Mouse (Mus musculus) CH12.LX (cell line): ENCODE data around the gene Cebpe. TPM values are rescaled to one million over a fixed set of nuclear protein-coding genes. Genes with fewer than 3 reads are reported as not detected.

Experiments
- DNase-seq: peaks from one replicate; pipeline ENCODE4 v3.0.0-alpha.2; 2013; ENCODE audit errors: extremely low read depth
- H3K27ac ChIP-seq: 2 replicates; pipeline ENCODE4 v1.5.1; 2012; ENCODE audit warnings: low read depth, mild to moderate bottlenecking, control low read depth, moderate library complexity; ENCODE audit not compliant: insufficient read depth
- H3K27me3 ChIP-seq: replicated peaks from 2 replicates; pipeline ENCODE3; 2012; ENCODE audit warnings: inconsistent platforms
- H3K36me3 ChIP-seq, 2 experiments: replicated peaks in 1 of 2; 2 replicates each; pipeline versions ENCODE3 to v1.6.1; 2012; ENCODE audit warnings: inconsistent platforms in 1 of 2, low read length in 1 of 2, mild to moderate bottlenecking in 1 of 2, mixed read lengths in 1 of 2, moderate library complexity in 1 of 2; ENCODE audit not compliant: control insufficient read depth in 1 of 2, insufficient read depth in 1 of 2
- H3K4me1 ChIP-seq, 2 experiments: 2 replicates each; pipeline ENCODE4 v1.6.1; 2012; ENCODE audit warnings: inconsistent platforms in 1 of 2, moderate library complexity in 1 of 2; ENCODE audit not compliant: insufficient read depth in 2 of 2, control insufficient read depth in 1 of 2
- H3K4me2 ChIP-seq: 2 replicates; pipeline ENCODE4 v1.6.1; 2012; ENCODE audit warnings: low read depth, mild to moderate bottlenecking, control low read depth; ENCODE audit not compliant: poor library complexity, insufficient read depth, severe bottlenecking
- H3K4me3 ChIP-seq, 3 experiments: fragments of 150-350 bp in 1 of 3; sonication (generic) in 1 of 3; replicated peaks in 1 of 3; 2 replicates each; pipeline versions ENCODE3 to v1.5.1; 2011 to 2012; ENCODE audit warnings: low read depth in 2 of 3, low read length in 2 of 3, mild to moderate bottlenecking in 2 of 3, moderate library complexity in 2 of 3, control low read depth in 1 of 3, improper control_type of control experiment in 1 of 3, inconsistent platforms in 1 of 3, mixed read lengths in 1 of 3; ENCODE audit not compliant: poor library complexity in 1 of 3
- H3K79me2 ChIP-seq: replicated peaks from 2 replicates; pipeline ENCODE4 v1.6.1; 2012; ENCODE audit warnings: mild to moderate bottlenecking, moderate library complexity; ENCODE audit not compliant: control insufficient read depth, poor library complexity, insufficient read depth, severe bottlenecking; ENCODE audit errors: extremely low read depth
- H3K9ac ChIP-seq: 2 replicates; pipeline ENCODE4 v1.6.1; 2012; ENCODE audit warnings: low read depth, mild to moderate bottlenecking, control low read depth, moderate library complexity; ENCODE audit not compliant: insufficient read depth
- H3K9me3 ChIP-seq: replicated peaks from 2 replicates; pipeline ENCODE3; 2012; ENCODE audit warnings: low read length, inconsistent platforms, mixed read lengths
- BHLHE40 ChIP-seq: IDR thresholded peaks from 2 replicates; pipeline ENCODE4 v1.6.1; 2011; ENCODE audit warnings: mild to moderate bottlenecking, low read depth, low read length, improper control_type of control experiment
- CHD2 ChIP-seq: IDR thresholded peaks from 2 replicates; pipeline ENCODE4 v1.6.1; 2011; ENCODE audit warnings: low read length, improper control_type of control experiment
- CTCF ChIP-seq, 2 experiments: IDR thresholded peaks in 1 of 2; conservative IDR thresholded peaks in 1 of 2; 2 replicates each; pipeline ENCODE4 v1.5.1; 2011 to 2012; ENCODE audit warnings: low read depth in 2 of 2, low read length in 2 of 2, improper control_type of control experiment in 1 of 2, inconsistent platforms in 1 of 2, mild to moderate bottlenecking in 1 of 2, moderate library complexity in 1 of 2
- ETS1 ChIP-seq: conservative IDR thresholded peaks from 2 replicates; pipeline ENCODE4 v1.6.1; 2012; ENCODE audit warnings: low read depth, mild to moderate bottlenecking, inconsistent platforms, low read length, improper control_type of control experiment, moderate library complexity
- GABPA ChIP-seq: IDR thresholded peaks from 2 replicates; pipeline ENCODE4 v1.6.1; 2012; ENCODE audit warnings: low read depth, low read length, improper control_type of control experiment, inconsistent platforms; ENCODE audit not compliant: insufficient replicate concordance
- HCFC1 ChIP-seq: IDR thresholded peaks from 2 replicates; pipeline ENCODE4 v1.6.1; 2012; ENCODE audit warnings: low read depth, mild to moderate bottlenecking, inconsistent platforms, low read length, improper control_type of control experiment
- IRF4 ChIP-seq: IDR thresholded peaks from 2 replicates; pipeline ENCODE4 v1.6.1; 2014; ENCODE audit warnings: low read depth, mild to moderate bottlenecking, inconsistent platforms, low read length, improper control_type of control experiment
- JUN ChIP-seq: IDR thresholded peaks from 2 replicates; pipeline ENCODE4 v1.6.1; 2011; ENCODE audit warnings: low read depth, mild to moderate bottlenecking, low read length, improper control_type of control experiment, moderate library complexity; ENCODE audit not compliant: insufficient read depth
- MAX ChIP-seq: IDR thresholded peaks from 2 replicates; pipeline ENCODE4 v1.6.1; 2011; ENCODE audit warnings: low read length, improper control_type of control experiment
- MAZ ChIP-seq: IDR thresholded peaks from 2 replicates; pipeline ENCODE4 v1.6.1; 2012; ENCODE audit warnings: low read depth, mild to moderate bottlenecking, inconsistent platforms, low read length, improper control_type of control experiment, moderate library complexity
- MXI1 ChIP-seq: IDR thresholded peaks from 2 replicates; pipeline ENCODE4 v1.6.1; 2011; ENCODE audit warnings: mild to moderate bottlenecking, low read depth, low read length, improper control_type of control experiment
- NRF1 ChIP-seq: IDR thresholded peaks from 2 replicates; pipeline ENCODE4 v1.6.1; 2014; ENCODE audit warnings: low read depth, mild to moderate bottlenecking, inconsistent platforms, low read length, improper control_type of control experiment, moderate library complexity
- PAX5 ChIP-seq: IDR thresholded peaks from 2 replicates; pipeline ENCODE4 v1.6.1; 2012; ENCODE audit warnings: low read length, inconsistent platforms, mixed read lengths
- POLR2A ChIP-seq: IDR thresholded peaks from 2 replicates; pipeline ENCODE4 v1.6.1; 2011; ENCODE audit warnings: low read depth, mild to moderate bottlenecking, improper control_type of control experiment, low read length
- POLR2AphosphoS2 ChIP-seq: IDR thresholded peaks from 2 replicates; pipeline ENCODE4 v1.6.1; 2011; ENCODE audit warnings: low read depth, low read length, improper control_type of control experiment
- RAD21 ChIP-seq: IDR thresholded peaks from 2 replicates; pipeline ENCODE4 v1.6.1; 2011; ENCODE audit warnings: low read depth, mild to moderate bottlenecking, low read length, improper control_type of control experiment, moderate library complexity
- SIN3A ChIP-seq: IDR thresholded peaks from 2 replicates; pipeline ENCODE4 v1.6.1; 2012; ENCODE audit warnings: low read length, improper control_type of control experiment, inconsistent platforms
- SMC3 ChIP-seq: IDR thresholded peaks from 2 replicates; pipeline ENCODE4 v1.6.1; 2011; ENCODE audit warnings: low read depth, low read length, improper control_type of control experiment
- TBP ChIP-seq: conservative IDR thresholded peaks from 2 replicates; pipeline ENCODE4 v1.6.1; 2011; ENCODE audit warnings: low read depth, low read length, improper control_type of control experiment
- UBTF ChIP-seq: IDR thresholded peaks from 2 replicates; pipeline ENCODE4 v1.6.1; 2012; ENCODE audit warnings: low read depth, mild to moderate bottlenecking, inconsistent platforms, low read length, improper control_type of control experiment, moderate library complexity
- USF1 ChIP-seq: IDR thresholded peaks from 2 replicates; pipeline ENCODE4 v1.6.1; 2014; ENCODE audit warnings: low read depth, mild to moderate bottlenecking, inconsistent platforms, low read length, improper control_type of control experiment
- USF2 ChIP-seq: conservative IDR thresholded peaks from 2 replicates; pipeline ENCODE4 v1.6.1; 2011; ENCODE audit warnings: low read depth, low read length, improper control_type of control experiment
- ZKSCAN1 ChIP-seq: IDR thresholded peaks from 2 replicates; pipeline ENCODE4 v1.6.1; 2012; ENCODE audit warnings: low read depth, inconsistent platforms, low read length, improper control_type of control experiment, borderline replicate concordance
- ZMIZ1 ChIP-seq: IDR thresholded peaks from 2 replicates; pipeline ENCODE4 v1.6.1; 2012; ENCODE audit warnings: low read depth, mild to moderate bottlenecking, inconsistent platforms, low read length, improper control_type of control experiment
- dilution Hi-C: fragments of 300-500 bp; cut with MboI; formaldehyde crosslinking; loops from 2 replicates; pipeline ENCODE4 v1.14.3; 2020; ENCODE audit warnings: low sequenced_read_pairs; ENCODE audit not compliant: extremely low pct_unique_long_range_greater_than_20kb, extremely low pct_ligation_motif_present
- in situ Hi-C: fragments of 300-500 bp; cut with MboI; formaldehyde crosslinking; loops from 3 replicates; pipeline ENCODE4 v1.14.3; 2019; ENCODE audit warnings: low sequenced_read_pairs, low pct_ligation_motif_present, low pct_unique_long_range_greater_than_20kb, mixed read lengths
- polyA plus RNA-seq: library from polyadenylated mRNA; unstranded; fragments of >175 nt; gene quantifications from 2 replicates; pipeline ENCODE4 v1.2.1, GENCODE M21; 2012; ENCODE audit warnings: low read depth; ENCODE audit not compliant: insufficient read length
- total RNA-seq, 2 experiments: library from RNA; depleted of rRNA; stranded (reverse); fragments of 300-350 nt in 1 of 2; fragments of >200 nt in 1 of 2; gene quantifications; 2 replicates each; pipeline ENCODE4 v1.2.3; 2012 to 2014

Cebpe gene
- total and polyA plus RNA-seq, 3 experiments: 0.34 TPM; not detected in 2

- H3K4me3 ChIP-seq: no peak overlapping the region
- H3K36me3 ChIP-seq: no peaks in the 10 kb centered on the region
- TF ChIP-seq USF2 (no peak), IRF4 (no peak), PAX5 (no peak), POLR2AphosphoS2 (no peak), TBP (no peak), HCFC1 (no peak), CHD2 (no peak), ZMIZ1 (no peak), MAZ (no peak), BHLHE40 (no peak), ETS1 (no peak), RAD21 (no peak), NRF1 (no peak)
- DNase-seq: no peak
- H3K4me1 ChIP-seq: peaks cover 4 to 32% of the 10 kb centered on the region in 2 experiments; a peak in 2 of 4 replicates
- H3K9ac ChIP-seq: no peak overlapping the region
- H3K4me2 ChIP-seq: no peak overlapping the region
- in situ Hi-C loops: no loop called here
- dilution Hi-C loops: no loop called here
- no peaks in the 10 kb centered on the region for H3K9me3 ChIP-seq
- H3K79me2 ChIP-seq: no peaks in the 10 kb centered on the region
- no peak overlapping the region for H3K27ac ChIP-seq
- no peaks in the 10 kb centered on the region for H3K27me3 ChIP-seq
Observed at GRCm38 (mm10) chr14:54752938-54753337, 41.0 kb upstream of the Cebpe start.

- H3K4me3 ChIP-seq: no peak overlapping the region
Observed at GRCm38 (mm10) chr14:54751768-54752167, 39.8 kb upstream of the Cebpe start.

More at GRCm38 (mm10) chr14:54751768-54752167, 39.8 kb upstream of the Cebpe start:
- Histone ChIP-seq H3K9me3 (no peaks in the 10 kb centered on the region), H3K27me3 (no peaks in the 10 kb centered on the region), H3K79me2 (no peaks in the 10 kb centered on the region), H3K27ac (no peak overlapping the region), H3K4me1 (peaks cover 4 to 33% of the 10 kb centered on the region in 2 experiments; a peak in 2 of 4 replicates), H3K36me3 (no peaks in the 10 kb centered on the region), H3K9ac (no peak overlapping the region), H3K4me2 (no peak overlapping the region)
- TF ChIP-seq MAZ: no peak
- TF ChIP-seq CTCF (conservative IDR thresholded peaks at IDR 0.05 in 1 of 2, IDR thresholded peaks at IDR 0.05 in 1 of 2; ENCODE audit: low read depth in 2 of 2, low read length in 2 of 2): no peak
- no peak for TF ChIP-seq SIN3A
- no peak for TF ChIP-seq MXI1
- TF ChIP-seq MAX: no peak
- TF ChIP-seq UBTF: no peak
- no peak for TF ChIP-seq SMC3
- TF ChIP-seq USF1: no peak
- TF ChIP-seq ZMIZ1: no peak
- no peak for TF ChIP-seq USF2
- TF ChIP-seq POLR2AphosphoS2: no peak
- TF ChIP-seq ZKSCAN1: no peak
- no peak for TF ChIP-seq JUN
- TF ChIP-seq IRF4: no peak
- no peak for TF ChIP-seq CHD2
- TF ChIP-seq POLR2A: no peak
- no peak for TF ChIP-seq GABPA
- TF ChIP-seq BHLHE40: no peak
- no peak for DNase-seq
- in situ Hi-C loops: no loop called here
- dilution Hi-C loops: no loop called here
